Mouse (Mus musculus) liver, embryonic 15.5 days (tissue): ENCODE data around the gene Kif4. TPM values are rescaled to one million over a fixed set of nuclear protein-coding genes. Genes with fewer than 3 reads are reported as not detected.

ENCODE experiments used
- ATAC-seq: fragments of 200-750 bp; cut with Nextera tagmentation; 2 replicates; pipeline ENCODE4 v1.8.0; 2017; ENCODE audit warnings: moderate number of reproducible peaks, mild to moderate bottlenecking, moderate library complexity; ENCODE audit not compliant: insufficient read depth
- H3K27ac ChIP-seq: fragments of 300-500 bp; sonication (generic); replicated peaks from 2 replicates; pipeline ENCODE4 v1.5.1; 2015; ENCODE audit warnings: mild to moderate bottlenecking, inconsistent platforms
- H3K27me3 ChIP-seq: fragments of 300-500 bp; sonication (generic); 2 replicates; pipeline ENCODE4 v1.6.1; 2015; ENCODE audit warnings: mild to moderate bottlenecking, inconsistent platforms
- H3K36me3 ChIP-seq: fragments of 300-500 bp; sonication (generic); replicated peaks from 2 replicates; pipeline ENCODE4 v1.6.1; 2015; ENCODE audit warnings: moderate library complexity, mild to moderate bottlenecking, inconsistent platforms
- H3K4me1 ChIP-seq: fragments of 300-500 bp; sonication (generic); replicated peaks from 2 replicates; pipeline ENCODE4 v1.6.1; 2015; ENCODE audit warnings: inconsistent platforms
- H3K4me2 ChIP-seq: fragments of 300-500 bp; sonication (generic); 2 replicates; pipeline ENCODE4 v1.6.1; 2015; ENCODE audit warnings: moderate library complexity, mild to moderate bottlenecking, inconsistent platforms
- H3K4me3 ChIP-seq: fragments of 300-500 bp; sonication (generic); replicated peaks from 2 replicates; pipeline ENCODE4 v1.5.1; 2015; ENCODE audit warnings: mild to moderate bottlenecking, inconsistent platforms
- H3K9ac ChIP-seq: fragments of 300-500 bp; sonication (generic); 2 replicates; pipeline ENCODE4 v1.6.1; 2015; ENCODE audit warnings: moderate library complexity, mild to moderate bottlenecking, inconsistent platforms
- H3K9me3 ChIP-seq: fragments of 300-500 bp; sonication (generic); replicated peaks from 2 replicates; pipeline ENCODE4 v1.6.1; 2016; ENCODE audit warnings: inconsistent platforms
- WGBS: fragments of 180-500 bp; shearing (Covaris S2); methylation state at CpG from one replicate; pipeline ENCODE4 v1.1.7; 2015; ENCODE audit warnings: mixed read lengths; ENCODE audit not compliant: insufficient replicate concordance; 5-methylcytosine and 5-hydroxymethylcytosine counted together
- polyA plus RNA-seq: library from polyadenylated mRNA; unstranded; fragments of >200 nt; fragmentation: Nextera tagmentation; extraction: Ambion mirVana; gene quantifications from 2 replicates; pipeline ENCODE4 v1.2.1, GENCODE M21; 2015

Gene Kif4
- polyA plus RNA-seq, 1 experiment from 2014 or later = 20.3 TPM

GRCm38 (mm10) chrX:100730266-100730665 lies 104.7 kb downstream of the Kif4 start:
- no peak for ATAC-seq
- no peak overlapping the region for H3K4me3 ChIP-seq
- no peaks in the 10 kb centered on the region for H3K4me1 ChIP-seq
- H3K27me3 ChIP-seq = peaks cover 26% of the 10 kb centered on the region
- H3K9ac ChIP-seq = no peak overlapping the region
- no peak overlapping the region for H3K27ac ChIP-seq
- H3K36me3 ChIP-seq = peaks cover 24% of the 10 kb centered on the region
- no peak overlapping the region for H3K4me2 ChIP-seq
- no peaks in the 10 kb centered on the region for H3K9me3 ChIP-seq
- WGBS = 33% methylated on average over 8 of the region's 8 CpGs

DNA sequence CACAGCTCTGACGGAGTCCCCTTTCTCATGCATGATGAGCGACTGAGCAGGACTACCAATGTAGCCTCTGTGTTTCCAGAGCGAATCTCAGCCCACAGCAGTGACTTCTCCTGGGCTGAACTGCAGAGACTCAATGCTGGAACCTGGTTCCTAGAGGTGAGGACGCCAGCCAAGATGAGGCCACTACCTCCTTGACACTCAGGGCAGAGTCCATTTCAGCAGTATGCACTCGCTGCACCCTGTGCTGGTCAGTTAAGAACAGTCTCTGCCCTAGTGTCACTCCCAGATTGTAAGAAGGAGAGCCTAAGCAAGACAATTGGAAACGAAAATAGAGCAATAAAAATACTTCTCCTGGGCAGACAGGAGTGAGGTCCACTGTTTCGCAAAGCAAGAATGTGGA lies 108.8 kb downstream of the Kif4 start:
- Histone ChIP-seq H3K4me3 (no peak overlapping the region), H3K36me3 (no peaks in the 10 kb centered on the region), H3K4me2 (no peak overlapping the region), H3K4me1 (no peaks in the 10 kb centered on the region), H3K27ac (no peak overlapping the region), H3K9me3 (no peaks in the 10 kb centered on the region), H3K9ac (no peak overlapping the region), H3K27me3 (peaks cover 45% of the 10 kb centered on the region)
- WGBS = 57% methylated on average over 7 of the region's 7 CpGs
- no peak for ATAC-seq

DNA sequence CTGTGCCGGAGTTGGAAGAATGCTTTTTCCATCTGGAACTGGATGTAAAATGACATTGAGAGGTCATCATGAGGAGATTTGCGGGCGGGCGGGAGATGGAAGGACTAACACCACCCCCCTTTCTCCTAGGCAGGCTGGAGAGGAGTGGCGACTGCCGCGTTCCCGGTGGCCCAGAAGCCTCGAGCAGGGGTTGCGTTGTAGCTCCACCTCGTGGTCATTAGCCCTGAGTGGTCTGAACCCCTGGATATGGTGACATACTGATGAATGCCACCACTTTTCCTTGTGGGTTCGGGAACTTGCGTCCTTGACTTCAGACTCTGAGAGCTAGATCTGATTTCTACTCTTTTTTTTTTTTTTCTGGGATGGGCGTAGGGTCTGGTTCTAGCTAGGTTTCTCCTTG lies 113.4 kb downstream of the Kif4 start:
- no peak overlapping the region for H3K4me3 ChIP-seq
- 22% methylated on average over 14 of the region's 14 CpGs for WGBS
- no peak overlapping the region for H3K27ac ChIP-seq
- no peak for ATAC-seq
- H3K4me2 ChIP-seq = 0 out of 2 replicates have a peak overlapping the region, but pooled peaks have one; percentile 23
- H3K36me3 ChIP-seq = no peaks in the 10 kb centered on the region
- peaks cover 24% of the 10 kb centered on the region for H3K27me3 ChIP-seq
- H3K9ac ChIP-seq = no peak overlapping the region
- H3K9me3 ChIP-seq = no peaks in the 10 kb centered on the region
- no peaks in the 10 kb centered on the region for H3K4me1 ChIP-seq

GRCm38 (mm10) chrX:100739443-100739842 lies 113.9 kb downstream of the Kif4 start:
- Histone ChIP-seq H3K9me3 (no peaks in the 10 kb centered on the region), H3K4me2 (peak overlapping the region; percentile 23), H3K36me3 (no peaks in the 10 kb centered on the region), H3K9ac (no peak overlapping the region), H3K27me3 (peaks cover 24% of the 10 kb centered on the region), H3K4me3 (no peak overlapping the region), H3K27ac (no peak overlapping the region), H3K4me1 (no peaks in the 10 kb centered on the region)
- ATAC-seq = no peak
- WGBS = 29% methylated on average over 10 of the region's 10 CpGs

DNA sequence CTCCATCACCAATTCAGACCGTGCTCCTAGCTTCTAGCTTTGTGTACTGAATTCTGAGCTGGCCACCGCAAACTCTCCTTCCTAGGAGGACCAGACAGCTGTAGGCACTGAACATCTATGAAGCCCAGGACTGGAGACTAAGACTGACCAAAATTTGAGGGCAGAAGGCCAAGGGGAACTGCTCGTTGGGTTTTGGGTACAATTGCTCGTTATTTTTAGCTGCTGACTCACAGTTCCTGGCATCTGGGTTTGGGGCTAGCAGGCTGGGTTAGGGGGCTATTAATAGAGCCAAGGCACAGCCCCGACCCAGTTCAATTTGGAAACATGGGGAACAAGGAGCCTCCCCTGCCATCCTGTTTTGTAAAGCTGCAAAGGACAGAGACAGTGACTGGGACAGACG lies 115.2 kb downstream of the Kif4 start:
- WGBS = 30% methylated on average over 6 of the region's 6 CpGs
- Histone ChIP-seq H3K9ac (no peak overlapping the region), H3K27me3 (peaks cover 20% of the 10 kb centered on the region), H3K36me3 (no peaks in the 10 kb centered on the region), H3K9me3 (no peaks in the 10 kb centered on the region), H3K27ac (no peak overlapping the region), H3K4me1 (no peaks in the 10 kb centered on the region), H3K4me3 (no peak overlapping the region), H3K4me2 (no peak overlapping the region)
- ATAC-seq = no peak

- H3K4me1 ChIP-seq = no peaks in the 10 kb centered on the region
- H3K9ac ChIP-seq = no peak overlapping the region
- ATAC-seq = no peak
- H3K27me3 ChIP-seq = peaks cover 15% of the 10 kb centered on the region
- 10% methylated on average over 10 of the region's 10 CpGs for WGBS
- no peaks in the 10 kb centered on the region for H3K9me3 ChIP-seq
- no peak overlapping the region for H3K4me2 ChIP-seq
- no peaks in the 10 kb centered on the region for H3K36me3 ChIP-seq
- no peak overlapping the region for H3K27ac ChIP-seq
- no peak overlapping the region for H3K4me3 ChIP-seq
Observed at GRCm38 (mm10) chrX:100741940-100742339, 116.4 kb downstream of the Kif4 start.

GRCm38 (mm10) chrX:100765855-100766254 lies 140.3 kb downstream of the Kif4 start:
- Histone ChIP-seq H3K4me3 (no peak overlapping the region), H3K27ac (no peak overlapping the region), H3K9me3 (no peaks in the 10 kb centered on the region), H3K4me2 (no peak overlapping the region), H3K9ac (no peak overlapping the region), H3K27me3 (peaks cover 34% of the 10 kb centered on the region), H3K36me3 (no peaks in the 10 kb centered on the region), H3K4me1 (no peaks in the 10 kb centered on the region)
- 64% methylated on average over 6 of the region's 6 CpGs for WGBS
- no peak for ATAC-seq

- Histone ChIP-seq H3K9ac (no peak within 1 kb of the TSS), H3K27ac (no peak within 1 kb of the TSS), H3K27me3 (peaks cover 34% of the 10 kb centered on the region), H3K4me1 (no peaks in the 10 kb centered on the region), H3K4me3 (peak within 1 kb of the TSS; percentile 8; the same call in 1 of the 2 replicates), H3K36me3 (no peaks in the 10 kb centered on the region), H3K9me3 (no peaks in the 10 kb centered on the region), H3K4me2 (peak within 1 kb of the TSS; percentile 30)
- 20% methylated on average over 26 of the region's 26 CpGs for WGBS
- no peak for ATAC-seq
Observed at GRCm38 (mm10) chrX:100767181-100767884, 141.8 kb downstream of the Kif4 start, which contains the start of gene Dlg3. TSS of gene Dlg3 (plus strand) at chrX:100767722.

DNA sequence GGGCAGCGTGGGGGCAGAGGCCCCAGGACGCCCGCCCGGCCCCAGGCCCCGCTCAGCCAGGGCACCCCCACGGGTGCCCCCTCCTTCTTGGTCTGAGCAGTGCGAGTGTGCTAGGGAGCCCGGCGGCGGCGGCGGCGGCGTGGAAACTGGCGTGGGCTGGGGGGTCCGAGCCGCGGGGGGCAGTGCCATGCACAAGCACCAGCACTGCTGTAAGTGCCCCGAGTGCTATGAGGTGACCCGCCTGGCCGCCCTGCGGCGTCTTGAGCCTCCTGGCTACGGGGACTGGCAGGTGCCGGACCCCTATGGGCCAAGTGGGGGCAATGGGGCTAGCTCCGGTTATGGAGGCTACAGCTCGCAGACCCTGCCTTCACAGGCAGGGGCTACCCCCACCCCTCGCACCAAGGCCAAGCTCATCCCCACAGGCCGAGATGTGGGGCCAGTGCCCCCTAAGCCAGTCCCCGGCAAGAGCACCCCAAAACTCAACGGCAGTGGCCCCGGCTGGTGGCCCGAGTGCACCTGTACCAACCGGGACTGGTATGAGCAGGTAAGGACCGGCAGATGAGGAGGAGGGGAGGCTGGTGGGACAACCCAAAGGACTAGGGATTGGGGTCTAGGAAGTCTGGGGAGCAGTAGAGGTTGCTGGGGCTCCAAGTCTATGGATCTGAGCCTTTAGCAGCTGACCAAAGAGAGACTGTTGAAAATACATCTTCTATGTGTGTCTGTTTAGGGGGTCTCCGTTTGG lies 142.5 kb downstream of the Kif4 start:
- 29% methylated on average over 27 of the region's 36 CpGs for WGBS
- no peak overlapping the region for H3K9ac ChIP-seq
- no peaks in the 10 kb centered on the region for H3K9me3 ChIP-seq
- H3K36me3 ChIP-seq = no peaks in the 10 kb centered on the region
- H3K27ac ChIP-seq = no peak overlapping the region
- ATAC-seq = no peak
- peak overlapping the region; percentile 8; the same call in 1 of the 2 replicates for H3K4me3 ChIP-seq
- peak overlapping the region; percentile 30 for H3K4me2 ChIP-seq
- H3K4me1 ChIP-seq = no peaks in the 10 kb centered on the region
- peaks cover 34% of the 10 kb centered on the region for H3K27me3 ChIP-seq

- no peak overlapping the region for H3K27ac ChIP-seq
Observed at GRCm38 (mm10) chrX:100769281-100769680, 143.7 kb downstream of the Kif4 start.

DNA sequence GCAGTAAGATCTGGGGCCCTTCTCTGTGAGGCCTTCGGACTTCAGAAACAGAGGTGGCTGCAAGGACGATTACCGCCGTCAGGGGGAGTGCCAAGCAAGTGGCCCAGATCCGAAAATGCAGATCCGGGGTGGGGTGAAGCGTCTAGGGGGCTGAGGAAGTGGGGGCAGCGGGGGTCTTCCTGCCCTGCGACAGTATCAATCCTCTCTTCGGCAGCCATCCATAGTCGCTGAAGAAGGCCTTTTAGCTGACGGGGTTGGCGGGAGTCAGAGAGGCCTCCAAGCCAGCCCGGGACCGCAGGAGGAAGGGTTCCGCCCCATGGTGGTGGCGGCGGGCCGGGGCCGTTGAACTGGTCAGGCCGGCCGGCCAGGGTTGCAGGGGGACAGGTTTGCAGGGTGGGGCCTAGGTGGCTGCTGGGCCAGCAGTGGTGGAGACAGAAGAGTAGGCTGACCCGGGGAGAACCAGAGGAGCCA lies 148.8 kb downstream of the Kif4 start:
- H3K9me3 ChIP-seq = no peaks in the 10 kb centered on the region
- no peaks in the 10 kb centered on the region for H3K36me3 ChIP-seq
- WGBS = 11% methylated on average over 23 of the region's 23 CpGs
- peak overlapping the region; percentile 35; the same call in 1 of the 2 replicates for H3K9ac ChIP-seq
- no peak overlapping the region for H3K27ac ChIP-seq
- peak overlapping the region; percentile 63 for H3K4me2 ChIP-seq
- peaks cover 4% of the 10 kb centered on the region; the same call in 1 of the 2 replicates for H3K4me1 ChIP-seq
- ATAC-seq = no peak
- H3K27me3 ChIP-seq = peaks cover 2% of the 10 kb centered on the region; the same call in 1 of the 2 replicates
- peak overlapping the region; percentile 45 for H3K4me3 ChIP-seq

More at GRCm38 (mm10) chrX:100769281-100769680, 143.7 kb downstream of the Kif4 start:
- H3K27me3 ChIP-seq = peaks cover 34% of the 10 kb centered on the region
- ATAC-seq = no peak
- no peaks in the 10 kb centered on the region for H3K4me1 ChIP-seq
- H3K9me3 ChIP-seq = no peaks in the 10 kb centered on the region
- H3K36me3 ChIP-seq = no peaks in the 10 kb centered on the region
- no peak overlapping the region for H3K9ac ChIP-seq
- WGBS = 72% methylated on average over 5 of the region's 5 CpGs
- H3K4me2 ChIP-seq = no peak overlapping the region
- H3K4me3 ChIP-seq = no peak overlapping the region
